Mouse (Mus musculus): ENCODE data around the gene Ranbp17.

The Ranbp17 gene

GRCm38 (mm10) chr11:33404651-33405050 is 108.9 kb downstream of the Ranbp17 start:
- DNase-seq (ENCODE audit: low spot score in 2 of 2) = no peak

- DNase-seq (ENCODE audit: low spot score in 2 of 2) = no peak
These were observed 114.2 kb downstream of the Ranbp17 start for GRCm38 (mm10) chr11:33399346-33399745.

GRCm38 (mm10) chr11:33398701-33399100 is 114.8 kb downstream of the Ranbp17 start:
- DNase-seq (ENCODE audit: low spot score in 2 of 2) = no peak

- no peak for DNase-seq (ENCODE audit: low spot score in 2 of 2)
These were observed 117.3 kb downstream of the Ranbp17 start for GRCm38 (mm10) chr11:33396275-33396674.

- no peak for DNase-seq (ENCODE audit: low spot score in 2 of 2)
These were observed 119.5 kb downstream of the Ranbp17 start for GRCm38 (mm10) chr11:33394093-33394492.

- no peak for DNase-seq (ENCODE audit: low spot score in 2 of 2)
These were observed 124.9 kb downstream of the Ranbp17 start for GRCm38 (mm10) chr11:33388685-33389084.

GRCm38 (mm10) chr11:33361867-33362266 is 151.7 kb downstream of the Ranbp17 start:
- DNase-seq (ENCODE audit: low spot score in 2 of 2) = no peak

GRCm38 (mm10) chr11:33349269-33349668 is 164.3 kb downstream of the Ranbp17 start:
- DNase-seq (ENCODE audit: low spot score in 2 of 2) = no peak

GRCm38 (mm10) chr11:33342061-33342460 is 171.5 kb downstream of the Ranbp17 start:
- no peak for DNase-seq (ENCODE audit: low spot score in 2 of 2)

- DNase-seq (ENCODE audit: low spot score in 2 of 2) = peak; percentile 11 to 31
These were observed 176.9 kb downstream of the Ranbp17 start for GRCm38 (mm10) chr11:33336552-33337121.

GRCm38 (mm10) chr11:33335616-33336015 is 177.9 kb downstream of the Ranbp17 start:
- DNase-seq (ENCODE audit: low spot score in 2 of 2) = no peak

GRCm38 (mm10) chr11:33332137-33332536 is 181.4 kb downstream of the Ranbp17 start:
- DNase-seq (ENCODE audit: low spot score in 2 of 2) = no peak

- DNase-seq (ENCODE audit: low spot score in 2 of 2) = no peak
These were observed 194.4 kb downstream of the Ranbp17 start for GRCm38 (mm10) chr11:33319006-33319611.

- DNase-seq (ENCODE audit: low spot score in 2 of 2) = no peak
These were observed 204.0 kb downstream of the Ranbp17 start for GRCm38 (mm10) chr11:33309566-33309965.

GRCm38 (mm10) chr11:33300859-33301258 is 212.7 kb downstream of the Ranbp17 start:
- DNase-seq (ENCODE audit: low spot score in 2 of 2) = no peak

GRCm38 (mm10) chr11:33299371-33299770 is 214.2 kb downstream of the Ranbp17 start:
- DNase-seq (ENCODE audit: low spot score in 2 of 2) = no peak

- DNase-seq (ENCODE audit: low spot score in 2 of 2) = no peak
These were observed 216.4 kb downstream of the Ranbp17 start for GRCm38 (mm10) chr11:33297121-33297520.

- DNase-seq (ENCODE audit: low spot score in 2 of 2) = no peak
These were observed 218.1 kb downstream of the Ranbp17 start for GRCm38 (mm10) chr11:33295422-33295821.

- DNase-seq (ENCODE audit: low spot score in 2 of 2) = no peak
These were observed 219.5 kb downstream of the Ranbp17 start for GRCm38 (mm10) chr11:33294063-33294462.

- DNase-seq (ENCODE audit: low spot score in 2 of 2) = no peak
These were observed 235.0 kb downstream of the Ranbp17 start for GRCm38 (mm10) chr11:33278571-33278970.

- no peak for DNase-seq (ENCODE audit: low spot score in 2 of 2)
These were observed 236.9 kb downstream of the Ranbp17 start, which contains the start of gene Gm12117 for GRCm38 (mm10) chr11:33276637-33277036. TSS of gene Gm12117 (minus strand) at chr11:33276737.

- DNase-seq (ENCODE audit: low spot score in 2 of 2) = no peak
These were observed 238.7 kb downstream of the Ranbp17 start for GRCm38 (mm10) chr11:33274816-33275215.

GRCm38 (mm10) chr11:33274294-33274693 is 239.3 kb downstream of the Ranbp17 start:
- DNase-seq (ENCODE audit: low spot score in 2 of 2) = no peak

- no peak for DNase-seq (ENCODE audit: low spot score in 2 of 2)
These were observed 273.3 kb downstream of the Ranbp17 start for GRCm38 (mm10) chr11:33240295-33240694.
